Mouse (Mus musculus) ZHBTc4 (cell line): Measurements from ENCODE around the gene Sntg2.
A peak's percentile ranks its signal among the peaks of the same experiment; 100 is the strongest.

Experiments used
- DNase-seq: peaks from one replicate; pipeline ENCODE4 v3.0.0-alpha.2; 2011; ENCODE audit warnings: low read depth, low spot score

Sntg2 gene

DNA sequence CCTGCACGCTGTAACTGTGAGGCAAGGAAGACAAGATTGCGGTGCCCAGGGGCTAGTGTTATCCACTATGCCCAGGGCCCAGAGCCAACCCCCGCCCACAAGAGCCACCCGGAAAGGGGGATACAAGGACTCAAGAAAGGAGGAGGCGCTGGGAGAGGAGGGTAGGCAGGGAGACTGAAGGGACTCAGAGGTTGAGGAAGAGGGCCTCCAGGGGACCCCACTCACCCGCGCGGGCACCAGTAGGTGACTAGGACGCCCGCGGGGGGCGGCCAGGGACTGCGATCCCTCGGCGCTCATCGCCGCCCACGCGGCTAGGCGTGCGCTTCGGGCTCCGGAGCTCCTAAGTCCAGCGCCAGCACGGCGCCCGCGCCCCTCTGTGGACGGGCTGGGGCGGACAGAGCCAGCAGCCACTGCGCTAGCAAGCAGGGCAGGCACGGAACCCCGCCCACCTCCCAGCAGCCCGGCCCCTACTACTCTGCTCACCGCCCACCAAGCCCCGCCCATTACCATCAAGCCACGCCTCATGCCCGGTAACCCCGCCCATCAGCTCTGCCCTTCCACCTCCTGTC is at the start of gene Sntg2:
Gene Sntg2, minus strand, starts transcription at position 443 of the 569 bp plus-strand sequence.
- DNase-seq: peak; percentile 90

DNA sequence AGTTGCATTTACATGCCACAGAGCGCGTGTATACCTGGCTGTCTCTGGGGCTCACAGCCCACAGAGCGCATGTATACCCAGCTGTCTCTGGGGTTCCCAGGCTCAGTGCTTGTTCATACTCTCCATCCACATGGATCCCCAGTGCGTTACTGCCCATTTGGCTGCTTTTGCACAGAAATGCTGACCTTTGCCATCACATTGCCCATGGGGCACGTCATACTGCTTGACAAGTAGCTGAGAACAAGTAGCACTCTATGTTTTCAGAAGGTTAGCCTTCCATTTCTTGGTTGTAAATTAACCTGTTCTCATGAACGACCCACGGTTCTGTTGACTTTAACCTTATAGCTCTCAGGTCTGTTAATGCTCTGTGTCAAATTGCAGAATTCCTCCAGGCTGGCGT is 43.4 kb upstream of the Sntg2 start:
- DNase-seq: no peak

DNA sequence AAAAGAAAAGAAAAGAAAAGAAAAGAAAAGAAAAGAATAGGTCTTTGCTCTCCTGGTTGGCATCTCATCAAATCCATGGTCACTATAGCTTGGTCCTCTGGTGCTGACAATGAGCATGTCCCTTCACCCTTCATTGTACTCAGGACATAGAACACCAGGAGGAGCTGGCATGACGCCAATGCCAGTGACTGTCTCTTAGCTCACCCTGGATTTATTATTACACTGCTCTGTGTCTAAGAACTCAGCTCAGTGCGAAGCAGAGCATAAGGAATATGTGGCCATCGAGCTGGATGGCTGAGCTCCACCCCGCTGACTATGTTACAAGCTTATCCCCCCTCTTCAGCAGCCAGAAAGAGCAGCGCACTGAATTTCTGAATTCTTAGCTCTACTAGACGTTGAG is 42.8 kb upstream of the Sntg2 start:
- DNase-seq: no peak

DNA sequence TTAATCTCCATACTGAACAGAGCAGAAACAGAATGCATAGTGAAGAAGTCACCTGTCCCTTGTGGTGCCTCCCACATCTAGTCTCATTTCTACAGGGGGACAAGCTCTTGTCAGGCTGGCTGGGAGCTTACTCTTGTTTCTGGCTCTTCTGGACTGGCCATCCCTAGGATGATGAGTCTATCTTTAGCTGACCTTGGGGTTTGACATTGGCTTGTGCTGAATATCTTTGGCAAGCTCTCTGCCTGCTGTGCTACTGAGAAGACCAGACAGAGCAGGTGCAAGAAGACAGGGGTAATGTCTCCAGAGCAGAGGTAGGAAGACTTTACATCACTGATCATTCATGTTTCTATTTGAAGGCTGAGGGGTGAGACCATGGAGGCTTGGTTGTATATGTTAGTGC is 29.5 kb upstream of the Sntg2 start:
- DNase-seq: no peak

DNA sequence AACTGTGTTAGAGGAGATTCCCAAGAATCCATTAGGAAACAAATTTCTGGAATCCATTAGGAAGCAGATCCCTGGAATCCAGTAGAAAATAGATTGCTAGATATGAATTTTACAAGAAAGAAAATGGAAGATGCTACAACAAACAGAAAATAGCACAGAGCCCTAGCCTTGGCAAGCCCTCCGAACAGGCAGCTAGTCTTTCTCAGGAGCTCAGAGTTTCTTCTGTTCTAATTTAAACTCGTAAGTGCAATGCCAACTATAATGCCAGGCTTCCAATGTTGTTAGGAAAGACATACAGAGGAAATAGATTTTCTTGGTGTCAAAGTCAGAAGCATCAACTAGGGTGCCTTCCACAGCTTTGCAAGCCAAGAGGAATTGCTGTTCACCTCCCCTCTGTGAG is 27.4 kb upstream of the Sntg2 start:
- DNase-seq: no peak

DNA sequence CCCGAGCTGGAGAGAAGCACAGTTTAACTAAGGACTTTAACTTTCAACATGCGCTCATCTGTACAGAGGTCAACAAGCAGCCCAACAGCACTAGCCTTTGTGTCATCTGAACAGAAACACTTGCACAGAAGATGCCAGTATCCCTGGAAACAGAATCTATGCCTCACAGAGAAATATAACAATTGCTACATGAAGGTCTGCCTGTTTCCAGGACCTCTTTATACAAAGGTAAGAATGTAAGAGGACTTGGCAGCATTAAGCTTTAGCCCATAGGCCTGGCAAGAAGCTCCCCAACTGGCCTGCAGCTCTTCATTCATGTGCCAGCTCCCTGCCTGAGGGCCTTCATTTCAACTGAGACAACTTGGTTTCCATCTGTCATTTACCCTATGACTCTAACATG is 26.9 kb upstream of the Sntg2 start:
- no peak for DNase-seq

DNA sequence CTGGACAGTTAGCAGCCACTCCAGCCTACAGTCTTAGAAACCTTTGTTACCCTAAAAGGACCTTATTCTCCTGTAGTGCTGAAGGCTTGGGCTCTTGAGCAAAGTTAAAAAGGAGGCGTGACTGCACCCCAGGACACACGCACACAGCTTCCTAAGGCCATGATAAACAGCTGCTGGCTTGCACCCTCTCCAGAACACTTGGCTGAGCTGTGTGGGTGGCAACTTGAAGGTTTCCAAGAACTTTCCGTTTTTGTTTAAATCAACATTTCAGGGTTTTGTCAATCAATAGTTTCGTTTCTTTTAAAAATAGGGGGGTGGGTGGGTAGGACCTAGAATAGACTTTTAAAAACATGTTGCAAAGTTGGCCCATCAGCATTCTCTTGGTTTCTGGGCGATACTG is 882 bp downstream of the Sntg2 start:
- no peak for DNase-seq

DNA sequence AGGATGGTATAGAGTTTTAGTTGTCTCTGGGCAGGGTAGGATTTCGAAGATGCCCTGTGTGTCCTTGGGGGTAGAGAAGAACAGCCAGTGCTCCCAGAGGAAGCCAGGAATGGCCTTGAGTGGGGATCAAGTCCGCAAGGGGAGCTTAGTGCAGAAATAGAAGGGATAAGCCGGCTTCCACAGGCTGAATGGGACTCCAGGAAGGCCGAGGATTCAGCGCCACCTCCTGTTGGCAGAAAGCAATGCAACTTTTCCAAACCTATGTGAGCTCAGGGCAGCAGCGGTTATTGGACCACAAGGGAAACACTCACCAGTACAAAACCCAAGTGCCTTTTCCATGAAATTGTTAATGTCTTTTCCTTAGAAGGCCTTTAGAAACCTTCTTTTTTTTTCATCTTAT is 3.4 kb downstream of the Sntg2 start:
- DNase-seq: peak; percentile 76

DNA sequence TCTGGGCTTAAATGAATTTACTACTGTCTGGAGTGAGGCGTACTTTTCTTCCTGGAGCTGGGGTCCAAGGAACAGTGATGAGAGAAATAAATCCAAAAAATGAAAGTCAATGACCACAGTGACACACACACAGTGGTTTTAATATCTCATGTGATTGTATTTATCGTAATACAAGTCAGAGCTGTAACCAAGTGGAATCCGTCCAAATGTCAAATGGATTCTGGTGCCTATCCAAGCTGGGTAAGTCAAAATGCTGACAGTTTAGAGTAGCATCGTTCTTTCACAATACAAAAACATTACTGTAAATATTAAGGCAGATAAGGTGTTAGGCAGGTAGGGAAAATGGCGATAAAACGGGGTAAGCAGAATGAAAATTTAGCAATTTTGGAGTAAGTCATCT is 4.0 kb downstream of the Sntg2 start:
- no peak for DNase-seq

DNA sequence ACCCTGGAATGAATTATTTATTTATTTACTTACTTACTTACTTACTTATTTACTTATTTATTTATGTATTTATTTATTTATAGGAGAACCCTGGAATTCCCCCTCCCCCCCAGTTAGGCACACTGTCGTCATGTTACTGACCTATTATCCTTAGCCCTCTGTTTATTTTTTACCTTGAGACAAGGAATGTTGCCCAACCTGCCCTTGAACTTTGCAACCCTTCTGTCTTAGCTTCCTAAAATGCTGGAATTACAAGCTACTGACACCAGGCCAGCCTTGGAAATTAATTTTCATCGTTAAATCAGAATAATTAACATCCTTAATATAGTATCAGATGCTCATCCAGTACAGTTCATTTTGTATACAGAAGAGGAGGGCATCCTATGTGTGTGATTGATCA is 10.9 kb downstream of the Sntg2 start:
- DNase-seq: no peak

DNA sequence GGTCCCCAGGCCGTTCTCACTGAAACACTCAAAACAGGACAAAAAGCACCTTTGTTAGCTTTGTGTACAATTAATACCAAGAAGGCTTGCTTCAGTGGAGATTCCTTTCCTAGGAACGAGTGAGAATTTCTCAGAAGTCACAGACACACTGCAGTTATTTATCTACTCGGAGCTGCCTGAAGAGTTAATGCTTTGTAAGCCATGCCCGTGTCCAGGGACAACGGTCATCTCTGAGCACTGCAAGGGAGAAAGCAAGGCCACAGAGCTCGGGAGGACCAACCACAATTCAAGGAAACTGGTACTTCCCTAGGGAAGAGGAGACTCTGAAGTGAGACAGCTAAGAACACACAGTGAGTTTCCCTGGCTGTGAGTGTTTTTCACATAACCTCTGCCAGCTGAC is 15.5 kb downstream of the Sntg2 start:
- no peak for DNase-seq

DNA sequence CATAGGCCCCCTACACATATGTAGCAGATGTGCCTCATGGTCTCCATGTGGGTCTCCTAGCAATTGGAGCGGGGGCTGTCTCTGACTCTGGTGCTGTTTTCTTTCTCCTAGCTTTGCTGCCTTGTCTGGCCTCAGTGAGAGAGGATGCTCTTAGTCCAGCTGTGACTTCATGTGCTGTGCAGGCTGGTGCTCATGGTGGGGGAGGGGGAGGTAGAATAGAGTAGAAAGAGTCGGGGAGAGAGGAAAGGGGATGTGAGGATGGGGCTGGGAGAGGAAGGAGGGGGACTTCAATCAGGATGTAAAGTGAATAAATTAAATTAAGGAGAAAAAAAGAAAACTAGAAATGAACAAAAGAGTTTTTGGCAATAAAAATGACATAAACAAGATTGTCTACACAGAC is 20.8 kb downstream of the Sntg2 start:
- no peak for DNase-seq

DNA sequence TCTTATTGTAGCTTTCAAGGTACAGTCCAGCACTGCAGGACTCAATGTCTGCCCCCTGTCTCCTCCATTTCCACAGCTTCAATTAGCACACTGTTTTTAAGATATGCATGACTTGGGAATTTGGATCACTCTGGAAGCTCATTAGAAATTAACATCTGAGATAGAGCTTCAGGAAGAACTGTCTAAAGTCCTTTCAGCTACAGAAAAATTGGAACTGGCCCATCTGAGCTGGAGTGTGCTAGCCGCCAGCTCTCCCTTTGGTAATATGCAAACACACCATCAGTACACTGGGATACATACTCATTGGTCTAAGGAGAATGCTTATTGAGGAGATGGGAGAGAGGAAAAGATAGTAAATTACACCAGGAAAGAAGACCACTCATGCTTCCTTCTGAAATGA is 25.1 kb downstream of the Sntg2 start:
- no peak for DNase-seq

DNA sequence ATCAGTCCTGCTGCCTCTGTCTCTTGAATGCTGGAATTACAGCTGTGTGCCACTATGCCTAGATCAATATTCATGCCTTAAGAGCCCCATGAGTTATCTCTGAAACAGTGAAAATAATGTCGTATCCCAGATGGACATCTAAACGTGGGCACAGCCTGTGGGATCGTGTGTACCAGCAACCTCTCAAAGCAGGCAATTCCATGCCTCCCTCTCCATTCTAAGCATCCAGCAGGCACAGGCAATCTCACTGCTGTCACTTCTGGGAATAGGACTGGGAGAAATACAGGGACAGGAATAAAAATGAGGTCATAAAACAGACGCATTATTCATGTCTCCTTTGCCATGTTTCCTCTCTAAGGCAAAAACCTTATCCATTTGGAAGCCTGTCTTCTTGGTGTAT is 25.9 kb downstream of the Sntg2 start:
- DNase-seq: no peak

DNA sequence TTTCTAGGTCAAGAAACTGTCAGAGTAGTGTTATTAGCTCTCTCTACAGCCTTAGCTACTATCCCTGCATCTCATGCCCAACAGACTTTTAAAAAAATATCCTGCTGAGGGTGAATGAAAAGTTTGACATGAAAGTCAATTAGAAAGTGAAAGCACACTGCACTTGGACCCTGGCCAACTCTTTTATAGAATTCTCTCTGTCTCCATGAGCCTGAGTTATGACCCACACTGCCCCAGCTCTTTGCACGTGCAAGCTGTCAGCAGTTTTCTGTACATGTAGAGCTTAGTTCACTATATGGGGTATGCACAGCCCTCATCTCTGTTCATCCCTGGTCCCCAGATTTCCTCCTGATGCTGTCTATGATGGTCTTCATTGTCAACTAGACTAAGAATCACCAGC is 28.4 kb downstream of the Sntg2 start:
- DNase-seq: no peak

DNA sequence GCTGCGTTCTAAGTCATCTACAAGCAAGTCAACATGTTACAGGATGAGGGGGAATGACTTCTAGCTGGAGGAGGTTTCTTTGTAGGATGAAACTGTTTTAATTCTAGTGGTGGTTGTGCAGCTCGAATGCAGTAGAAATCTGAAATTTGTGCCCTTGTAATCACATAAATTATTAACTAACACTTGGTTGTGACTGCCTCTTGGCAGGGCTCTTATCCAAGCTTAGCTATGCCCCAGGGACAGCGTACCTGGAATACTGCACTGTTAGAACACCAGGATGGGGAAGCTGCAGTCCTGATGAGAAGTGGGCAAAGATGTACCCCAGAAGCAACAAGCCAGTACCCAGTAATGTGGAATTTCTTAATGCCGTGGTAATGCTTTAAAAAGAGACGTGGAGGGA is 36.9 kb downstream of the Sntg2 start:
- no peak for DNase-seq

DNA sequence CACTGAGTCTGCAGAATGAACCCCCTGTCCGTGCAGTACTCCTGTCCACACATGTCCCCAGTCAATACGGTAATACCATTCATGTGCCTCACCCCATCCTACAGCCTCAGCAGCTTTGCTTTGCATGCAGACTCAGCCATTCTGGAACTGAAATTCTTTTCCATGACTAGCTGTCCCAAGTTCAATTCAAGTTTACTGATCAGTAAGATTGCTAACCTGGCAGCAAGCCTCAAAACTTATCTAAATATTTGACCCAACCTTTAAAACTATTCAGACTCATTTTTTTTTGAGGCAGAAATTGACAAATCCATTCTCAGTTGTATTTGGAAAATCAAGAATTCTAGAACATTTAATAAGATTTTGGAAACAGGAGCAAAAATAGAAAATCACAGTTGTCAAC is 38.7 kb downstream of the Sntg2 start:
- DNase-seq: no peak

DNA sequence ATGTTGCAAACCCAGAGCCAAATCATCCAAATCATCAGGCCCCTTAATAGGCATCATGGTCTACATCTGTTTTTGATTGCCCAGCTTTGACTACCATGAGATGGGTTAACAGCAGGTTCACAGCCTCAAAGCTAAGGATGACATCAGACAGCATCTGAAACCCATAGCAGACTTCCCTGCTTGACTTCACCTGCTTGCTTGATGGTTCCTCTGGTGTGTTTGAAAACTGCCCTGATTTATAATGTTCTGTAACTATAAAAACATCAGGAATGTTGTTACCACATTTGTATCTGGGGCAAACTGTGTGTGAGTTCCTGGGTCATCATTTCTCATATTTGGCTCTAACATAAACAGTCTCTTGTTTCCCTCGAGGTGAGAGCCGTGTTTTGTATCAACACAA is 55.2 kb downstream of the Sntg2 start:
- DNase-seq: no peak

DNA sequence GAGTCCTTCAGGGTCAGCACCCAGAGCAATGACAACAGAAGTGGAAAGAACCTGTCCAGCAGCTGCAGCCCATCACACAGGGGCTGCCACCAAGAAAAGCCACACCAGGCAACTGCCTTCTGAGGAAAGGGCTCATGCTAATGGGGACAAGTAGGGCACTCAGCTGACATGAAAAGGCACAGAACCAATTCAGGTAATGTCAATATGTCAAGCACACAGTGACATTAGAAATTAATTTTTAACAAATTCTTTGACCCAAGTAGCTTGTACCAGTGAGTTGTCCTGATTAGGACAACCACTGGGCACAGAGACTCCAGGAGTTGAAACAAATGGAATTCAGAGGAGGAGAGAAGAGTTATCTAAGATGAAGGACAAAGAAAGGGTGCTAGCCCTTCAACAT is 60.2 kb downstream of the Sntg2 start:
- no peak for DNase-seq

DNA sequence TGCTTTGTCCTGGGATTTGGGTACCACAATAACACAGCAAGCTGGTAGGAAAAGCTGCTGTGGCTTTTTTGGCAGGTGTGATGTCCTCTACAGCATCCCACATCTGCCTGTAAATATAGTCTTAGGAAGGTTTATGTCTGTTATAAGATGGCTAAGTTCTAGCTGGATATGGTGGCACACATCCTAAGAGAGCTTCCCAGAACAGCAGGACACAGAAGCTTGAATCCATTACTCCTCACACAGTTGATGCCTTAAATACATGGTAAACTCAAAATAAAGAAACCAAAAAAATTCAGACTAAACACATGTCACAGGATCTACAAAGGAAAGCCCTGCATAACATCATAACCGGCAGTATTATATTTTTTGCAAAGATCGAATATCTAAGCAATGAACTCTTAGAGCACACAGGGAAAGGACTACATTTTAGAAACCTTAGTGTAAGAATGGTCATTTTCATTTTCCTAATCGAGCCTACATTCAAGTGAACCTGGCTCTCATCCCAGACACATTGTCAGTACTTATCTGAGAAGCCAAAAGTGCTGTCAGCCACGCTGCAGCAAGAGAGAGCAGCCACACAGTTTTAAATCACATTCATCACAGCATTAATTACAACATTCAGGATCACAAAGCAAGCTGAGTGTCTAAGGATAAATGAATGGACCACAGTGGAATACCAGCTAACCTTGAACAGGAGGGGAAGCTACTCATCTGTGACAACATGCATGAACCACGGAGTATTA is 64.8 kb downstream of the Sntg2 start:
- DNase-seq: no peak

DNA sequence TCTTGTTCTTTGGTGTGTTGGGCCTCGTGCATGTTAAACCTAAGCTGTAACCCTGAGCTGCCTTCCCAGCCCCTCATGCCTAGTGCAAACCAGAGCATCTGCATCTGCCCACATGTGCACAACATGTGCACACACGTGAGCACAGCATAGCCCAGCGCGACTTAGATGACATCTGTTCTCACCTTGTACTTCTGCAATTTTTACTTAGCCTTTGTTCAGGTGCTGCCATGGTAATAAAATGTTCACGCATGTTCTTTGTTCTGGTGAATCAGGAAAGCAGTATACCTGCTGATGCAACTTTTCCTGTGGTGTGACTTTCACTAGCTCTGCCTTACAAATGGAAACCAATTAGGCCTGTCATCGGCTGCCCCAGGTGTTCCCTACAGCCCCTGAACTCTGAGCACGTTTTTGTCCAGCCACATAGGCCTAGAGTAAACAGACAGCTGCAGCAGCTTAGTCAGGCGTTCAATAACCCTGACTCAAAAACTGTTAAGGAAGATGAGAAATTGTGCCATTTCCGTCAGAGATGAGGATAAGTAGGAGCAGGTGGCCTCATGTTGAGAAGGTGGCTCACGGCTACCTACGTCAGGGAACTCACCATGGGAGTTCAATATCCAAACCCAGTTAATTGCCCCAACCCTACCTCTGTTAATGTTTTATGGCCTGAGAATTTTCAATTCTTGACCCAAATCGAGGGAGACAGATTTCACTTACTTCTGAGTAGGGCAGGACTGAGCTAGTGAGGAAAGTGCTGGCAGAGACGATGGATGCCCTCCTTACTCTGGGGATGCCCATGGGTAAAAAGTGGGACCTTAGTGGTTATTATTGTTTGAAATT is 80.2 kb downstream of the Sntg2 start:
- no peak for DNase-seq

DNA sequence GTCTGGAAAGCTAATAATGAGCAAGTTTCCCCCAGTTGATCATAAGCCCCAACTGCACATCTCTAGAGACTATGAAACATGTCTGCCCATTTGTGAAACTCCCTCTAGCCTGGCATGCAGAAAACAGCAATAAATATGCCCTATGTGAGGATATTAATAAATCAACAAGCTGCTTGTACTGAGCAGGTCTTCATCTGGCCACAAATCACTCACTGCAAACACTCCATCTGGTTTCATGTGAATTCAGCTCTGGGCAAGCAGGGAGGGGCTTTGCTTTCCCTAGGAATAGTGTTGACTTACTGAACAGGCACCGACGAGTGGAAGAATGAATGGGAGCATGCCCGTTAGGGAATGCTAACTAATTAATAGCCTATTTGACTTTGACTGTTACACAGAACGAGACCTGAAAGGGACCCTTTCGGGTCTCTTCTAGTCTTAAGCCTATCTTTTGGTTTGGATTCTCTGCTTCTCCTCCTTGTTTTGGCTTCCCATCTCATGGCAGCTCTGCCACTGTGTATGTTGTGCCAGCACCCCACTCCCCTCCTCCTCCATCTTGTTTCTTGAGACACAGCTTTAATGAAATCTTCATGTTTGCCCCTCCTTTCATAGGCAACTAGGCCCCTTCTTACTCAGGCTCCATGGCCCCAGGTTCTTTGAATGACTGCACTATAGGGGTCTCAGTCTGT is 86.1 kb downstream of the Sntg2 start:
- DNase-seq: no peak
